Comparison of ENCODE assay signal across 8 mouse cellular contexts in genomic region chrX:60892098-60892800, GRCm38 (mm10). TPM values are rescaled to one million over a fixed set of nuclear protein-coding genes. Genes with fewer than 3 reads are reported as not detected.
DNase-seq lines count a peak whose midpoint lies in the region; ATAC-seq and TF ChIP-seq lines count a peak whose summit lies in the region.

No protein-coding gene starts in this region.

- no peak for TF ChIP-seq POLR2A in bone marrow macrophage, adult 2 months (IDR thresholded peaks at IDR 0.05; ENCODE audit: borderline replicate concordance, low read depth, low read length)

- no peak overlapping the region for H3K27ac ChIP-seq in kidney, embryonic 16.5 days (ENCODE audit: low read length)
- no peak overlapping the region for H3K27ac ChIP-seq in bone marrow macrophage, adult 2 months (ENCODE audit: insufficient read depth, low read depth, low read length)
- H3K27ac ChIP-seq in hindbrain, embryonic 16.5 days (ENCODE audit: low read depth, low read length), result no peak overlapping the region
- H3K27ac ChIP-seq in midbrain, embryonic 11.5 days (ENCODE audit: low read depth, low read length), result peak overlapping the region; percentile 80

- H3K36me3 ChIP-seq in kidney, embryonic 16.5 days (ENCODE audit: insufficient read depth, low read length), result no peaks in the 10 kb centered on the region
- no peaks in the 10 kb centered on the region for H3K36me3 ChIP-seq in hindbrain, embryonic 16.5 days (ENCODE audit: control insufficient read depth, insufficient read depth, low read length)
- no peaks in the 10 kb centered on the region for H3K36me3 ChIP-seq in midbrain, embryonic 11.5 days (ENCODE audit: control insufficient read depth, insufficient read depth, low read length)

- H3K4me3 ChIP-seq in kidney, embryonic 16.5 days (ENCODE audit: low read length), result peak overlapping the region; percentile 48
- peak overlapping the region; percentile 44 for H3K4me3 ChIP-seq in bone marrow macrophage, adult 2 months (ENCODE audit: insufficient read depth, low read length)
- H3K4me3 ChIP-seq in hindbrain, embryonic 16.5 days (ENCODE audit: low read length), result peak overlapping the region; percentile 57
- peak overlapping the region; percentile 68 for H3K4me3 ChIP-seq in midbrain, embryonic 11.5 days (ENCODE audit: low read depth, low read length)

- 0 out of 2 replicates have a peak, but pooled peaks cover 4% of the 10 kb centered on the region for H3K4me1 ChIP-seq in kidney, embryonic 16.5 days (ENCODE audit: insufficient read depth, low read length)
- H3K4me1 ChIP-seq in bone marrow macrophage, adult 2 months (ENCODE audit: control insufficient read depth, insufficient read depth, low read length), result no peaks in the 10 kb centered on the region
- H3K4me1 ChIP-seq in hindbrain, embryonic 16.5 days (ENCODE audit: control insufficient read depth, insufficient read depth, low read depth, low read length), result peaks cover 6% of the 10 kb centered on the region
- H3K4me1 ChIP-seq in midbrain, embryonic 11.5 days (ENCODE audit: control insufficient read depth, insufficient read depth, low read length), result peaks cover 12% of the 10 kb centered on the region

- ATAC-seq in kidney, embryonic 16.5 days (ENCODE audit: low FRiP score, low TSS enrichment), result peak; percentile 58
- ATAC-seq in hindbrain, embryonic 16.5 days, result peak; percentile 73
- ATAC-seq in midbrain, embryonic 11.5 days (ENCODE audit: low FRiP score), result no peak

- H3K4me2 ChIP-seq in kidney, embryonic 16.5 days (replicated peaks; ENCODE audit: low read depth, low read length), result peak overlapping the region; percentile 66
- peak overlapping the region; percentile 67 for H3K4me2 ChIP-seq in hindbrain, embryonic 16.5 days (ENCODE audit: low read length)
- peak overlapping the region; percentile 51 for H3K4me2 ChIP-seq in midbrain, embryonic 11.5 days

- 25% methylated on average over 43 of the region's 102 CpGs for WGBS in kidney, embryonic 16.5 days
- 28% methylated on average over 45 of the region's 102 CpGs for WGBS in hindbrain, embryonic 16.5 days
- WGBS in midbrain, embryonic 11.5 days, result 17% methylated on average over 29 of the region's 102 CpGs

- H3K9ac ChIP-seq in kidney, embryonic 16.5 days (replicated peaks; ENCODE audit: low read length), result no peak overlapping the region
- peak overlapping the region; percentile 67 for H3K9ac ChIP-seq in hindbrain, embryonic 16.5 days (ENCODE audit: low read depth, low read length)
- peak overlapping the region; percentile 86 for H3K9ac ChIP-seq in midbrain, embryonic 11.5 days (ENCODE audit: low read length)

- no peak for TF ChIP-seq CTCF in bone marrow macrophage, adult 2 months (IDR thresholded peaks at IDR 0.05; ENCODE audit: low read depth, low read length)

- H3K9me3 ChIP-seq in kidney, embryonic 16.5 days (ENCODE audit: low read length), result 0 out of 2 replicates have a peak, but pooled peaks cover 3% of the 10 kb centered on the region
- H3K9me3 ChIP-seq in hindbrain, embryonic 16.5 days (ENCODE audit: control insufficient read depth, low read length), result peaks cover 7% of the 10 kb centered on the region
- H3K9me3 ChIP-seq in midbrain, embryonic 11.5 days (ENCODE audit: control insufficient read depth, low read length), result no peaks in the 10 kb centered on the region

- H3K27me3 ChIP-seq in kidney, embryonic 16.5 days (ENCODE audit: insufficient read depth, low read length), result peaks cover 78% of the 10 kb centered on the region
- H3K27me3 ChIP-seq in hindbrain, embryonic 16.5 days (replicated peaks; ENCODE audit: control insufficient read depth, insufficient read depth, low read length), result peaks cover 14% of the 10 kb centered on the region
- H3K27me3 ChIP-seq in midbrain, embryonic 11.5 days (ENCODE audit: control insufficient read depth, insufficient read depth, low read length), result no peaks in the 10 kb centered on the region

- no peak for DNase-seq in kidney, adult 9 months
- DNase-seq in embryo, embryonic 10.5 days (ENCODE audit: low spot score), result peak; percentile 31
- peak; percentile 90 for DNase-seq in midbrain, embryonic 11.5 days (ENCODE audit: low spot score, missing footprints)
- DNase-seq in MN1 (ENCODE audit: low spot score), result no peak
- DNase-seq in spleen, adult 12 weeks (ENCODE audit: low spot score), result no peak

RNA-seq across cellular contexts. Expression of gene Sox3, which starts 1.0 kb away (rescaled TPM):
- not detected in 2 replicates for polyA plus RNA-seq in kidney, embryonic 16.5 days (2015; fragmentation: Nextera tagmentation; extraction: Ambion mirVana)
- not detected in 2 replicates for polyA plus RNA-seq in bone marrow macrophage, adult 2 months (2012; ENCODE audit: insufficient read depth, insufficient read length, missing spikeins)
- polyA plus RNA-seq in hindbrain, embryonic 16.5 days (2015; fragmentation: Nextera tagmentation; extraction: Ambion mirVana), result 0.60 and 0.74 TPM in 2 replicates
- polyA plus RNA-seq in midbrain, embryonic 11.5 days (2014; fragmentation: Nextera tagmentation; extraction: Ambion mirVana), result 8.3 and 11.0 TPM in 2 replicates

Comparison
In these comparisons a context has a peak if more than half of its experiments do, and no peak if none do; other contexts are left out.
1. DNase-seq: peak in embryo, embryonic 10.5 days (single experiment) and midbrain, embryonic 11.5 days (single experiment); none in kidney, adult 9 months (single experiment), MN1 (single experiment) and spleen, adult 12 weeks (single experiment).
2. Peak in every context shown above with its lines, with median percentiles within 50 percentile points of each other: H3K4me2 ChIP-seq and H3K4me3 ChIP-seq.